Mouse (Mus musculus): Measurements from ENCODE around the gene Cdkn3. TPM values are rescaled to one million over a fixed set of nuclear protein-coding genes. Genes with fewer than 3 reads are reported as not detected.

The Cdkn3 gene
- 2.9 and 4.0 TPM in 2 replicates for polyA plus RNA-seq (2012)

DNA sequence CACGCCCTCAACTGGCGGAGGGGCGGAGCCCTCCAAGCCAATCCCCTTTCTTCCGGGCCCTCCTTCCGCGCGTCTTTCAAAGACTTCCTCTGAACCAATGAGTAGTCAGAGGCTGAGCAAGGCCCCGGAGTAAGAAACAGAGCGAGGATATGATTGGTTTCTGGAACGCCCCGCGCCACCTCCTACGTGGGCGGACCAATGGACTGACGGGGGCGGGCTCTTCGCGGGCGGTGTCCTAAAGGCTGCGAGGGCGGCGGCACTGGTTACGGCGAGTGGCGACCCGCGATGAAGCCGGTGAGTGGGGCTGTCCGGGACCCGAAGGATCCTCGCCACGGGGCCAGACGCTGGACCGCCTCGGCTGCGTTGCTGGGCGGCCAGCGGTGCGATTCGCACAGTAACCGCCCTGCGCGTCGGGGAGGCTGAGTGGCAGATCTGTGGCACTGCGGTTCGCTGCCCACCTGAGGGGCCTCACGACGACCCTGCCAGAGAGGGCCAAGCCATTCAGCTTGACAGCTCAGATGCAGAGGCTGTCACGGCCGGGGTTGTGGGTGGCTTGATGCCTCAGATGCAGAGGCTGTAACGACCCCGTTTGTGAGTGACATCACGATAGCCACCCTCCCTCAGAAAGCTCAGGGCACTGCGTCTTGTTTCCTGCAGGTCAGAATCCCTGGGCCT lies at the start of gene Cdkn3:
Cdkn3 (plus strand) TSS at position 187 of the 675 bp plus-strand sequence.
- TF ChIP-seq GATA1 (IDR thresholded peaks at IDR 0.05; ENCODE audit: low read length), result no peak

DNA sequence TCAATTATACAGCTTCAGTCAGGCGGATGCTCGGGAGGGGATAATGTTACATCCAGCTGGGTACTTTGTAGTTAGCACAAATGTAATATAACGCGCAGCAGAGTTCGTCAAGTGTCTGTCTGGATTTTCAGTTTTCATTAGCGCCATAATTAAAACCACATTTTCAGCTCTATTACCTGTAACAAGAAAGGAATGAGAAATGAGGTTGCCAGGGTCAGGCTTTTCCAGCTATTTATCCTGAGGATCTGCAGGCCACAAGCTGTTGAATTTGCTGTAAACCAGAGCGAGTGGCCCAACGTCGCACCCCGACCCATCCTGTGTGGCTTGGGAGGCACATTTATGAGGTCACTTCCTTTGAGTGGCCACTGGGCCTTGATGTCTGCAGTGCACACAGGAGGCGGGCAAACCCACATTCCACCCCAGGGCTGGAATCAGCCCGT lies 41.8 kb upstream of the Cdkn3 start:
- no peak for TF ChIP-seq GATA1 (IDR thresholded peaks at IDR 0.05; ENCODE audit: low read length)

DNA sequence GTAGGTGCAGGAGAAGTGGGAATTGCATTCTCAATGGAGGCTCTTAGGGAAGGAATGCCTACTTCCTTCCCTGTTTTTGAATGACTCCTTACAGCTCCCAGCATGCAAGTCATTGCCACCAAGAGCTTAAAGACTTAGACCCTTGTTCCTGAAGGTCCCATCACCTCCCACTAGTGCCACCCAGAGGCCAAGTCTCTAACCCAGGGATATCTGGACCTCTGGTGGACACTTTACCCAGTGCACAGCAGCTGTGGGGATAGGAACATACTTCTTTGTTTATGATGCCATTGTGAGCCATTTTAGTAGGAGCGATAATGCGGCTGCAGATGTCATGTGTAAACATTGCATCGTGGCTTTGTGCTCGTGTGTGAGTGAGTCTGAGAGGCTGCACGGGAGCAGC lies 38.3 kb upstream of the Cdkn3 start:
- TF ChIP-seq GATA1 (IDR thresholded peaks at IDR 0.05; ENCODE audit: low read length), result no peak

DNA sequence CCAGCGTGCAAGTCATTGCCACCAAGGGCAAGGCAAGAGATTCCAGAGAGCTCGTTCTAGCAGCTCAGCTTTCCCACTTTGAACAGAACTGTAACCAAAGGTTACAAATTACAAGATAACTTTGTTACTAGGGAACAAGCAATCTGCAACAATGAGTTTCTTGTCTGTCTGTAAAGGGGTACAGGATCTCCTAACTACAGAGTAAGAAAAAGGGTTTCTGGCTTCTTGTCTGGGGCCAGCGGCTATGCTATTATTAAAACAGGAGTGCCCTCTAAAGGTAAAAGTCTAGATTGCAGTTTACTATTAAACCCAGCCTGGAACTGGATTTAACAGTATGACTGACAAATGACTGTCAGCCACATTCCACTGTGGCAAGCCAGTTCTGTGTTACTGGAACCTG lies 36.5 kb upstream of the Cdkn3 start:
- no peak for TF ChIP-seq GATA1 (IDR thresholded peaks at IDR 0.05; ENCODE audit: low read length)

DNA sequence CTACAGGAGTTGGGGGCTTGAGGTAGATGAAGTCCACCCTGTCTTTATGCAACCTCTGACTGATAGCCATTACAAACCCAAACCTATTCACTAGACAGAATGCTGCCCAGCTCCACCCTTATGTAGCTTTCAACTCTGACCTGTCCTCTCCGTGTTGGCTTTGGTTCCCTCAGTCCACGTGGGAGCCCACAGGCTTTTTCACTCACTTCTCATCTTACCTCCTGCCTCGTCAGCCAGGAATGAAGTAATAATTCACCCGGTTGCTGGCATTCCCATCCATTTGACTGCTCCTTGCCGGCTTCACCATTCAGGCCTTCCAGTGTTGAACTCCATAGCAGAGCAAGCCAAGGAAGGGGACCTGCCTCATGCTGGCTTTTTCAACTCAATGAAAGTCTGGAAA lies 35.4 kb upstream of the Cdkn3 start:
- no peak for TF ChIP-seq GATA1 (IDR thresholded peaks at IDR 0.05; ENCODE audit: low read length)

DNA sequence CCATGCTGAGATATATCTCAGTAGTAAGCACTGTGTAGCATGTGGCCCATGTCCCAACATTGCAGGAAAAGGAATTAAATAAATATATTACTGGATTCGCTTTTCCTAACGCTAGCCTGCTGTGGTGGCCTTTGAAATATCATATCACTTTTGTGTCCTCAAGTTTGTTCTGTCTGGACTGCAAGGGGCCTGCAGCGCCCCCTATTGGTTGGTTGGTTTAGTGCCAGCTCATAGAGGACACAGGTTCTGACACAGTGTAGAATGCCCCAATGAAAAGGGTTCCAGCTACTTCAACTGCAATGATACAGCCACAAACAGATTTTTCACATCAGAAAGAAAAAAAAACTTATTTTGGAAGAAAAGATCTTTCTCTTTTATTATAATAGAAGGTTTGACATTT lies 34.6 kb upstream of the Cdkn3 start:
- TF ChIP-seq GATA1 (IDR thresholded peaks at IDR 0.05; ENCODE audit: low read length), result no peak

DNA sequence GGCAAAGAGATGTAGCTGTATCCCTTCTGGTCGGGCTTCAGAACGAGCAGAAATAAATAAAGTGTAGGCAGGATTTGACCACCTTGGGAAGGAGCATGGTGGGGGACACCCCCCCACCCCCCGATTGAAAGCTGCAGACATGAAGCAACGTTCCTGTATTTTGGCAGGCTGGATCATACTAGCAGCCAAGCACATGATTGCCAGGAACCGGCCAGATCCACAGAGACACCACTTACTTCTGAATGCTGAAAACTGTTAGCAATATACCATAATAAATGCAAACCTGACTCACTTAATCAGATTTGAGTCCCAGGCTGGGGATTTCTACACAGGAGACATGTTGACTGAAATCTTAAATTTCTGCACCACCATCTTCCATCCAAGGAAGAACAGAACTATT lies 26.1 kb upstream of the Cdkn3 start:
- no peak for TF ChIP-seq GATA1 (IDR thresholded peaks at IDR 0.05; ENCODE audit: low read length)

DNA sequence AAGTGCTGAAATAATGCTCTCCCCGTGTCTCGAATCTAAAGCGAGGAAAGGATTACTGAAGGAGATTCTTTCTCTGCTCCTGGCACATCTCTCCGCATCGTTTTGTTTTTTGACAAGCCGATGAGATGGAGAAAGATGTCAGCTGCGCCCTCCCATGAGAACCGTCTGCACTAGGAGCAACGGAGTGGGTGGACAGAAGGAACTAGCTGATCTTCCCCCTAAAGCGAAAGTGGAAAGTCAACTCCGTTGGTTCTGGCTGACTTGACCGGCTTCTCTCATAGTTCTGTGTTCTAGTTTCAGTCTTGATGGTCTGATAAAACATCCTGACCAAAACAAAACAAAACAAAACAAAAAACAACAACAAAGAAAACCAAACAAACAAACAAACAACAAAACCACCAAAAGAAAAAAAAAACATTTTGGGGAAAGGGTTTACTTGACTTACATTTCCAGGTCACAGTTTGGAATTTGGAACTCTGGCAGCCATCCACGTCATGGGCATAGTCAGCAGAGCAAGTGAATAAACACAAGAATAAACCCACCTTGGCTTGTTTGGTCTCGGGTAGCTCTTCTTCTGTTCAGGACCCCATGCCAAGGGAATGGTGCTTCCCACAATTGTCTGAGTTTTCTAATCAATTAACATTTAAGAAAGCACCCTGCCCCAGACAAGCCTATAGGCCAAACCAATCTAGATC lies 25.4 kb upstream of the Cdkn3 start:
- TF ChIP-seq GATA1 (IDR thresholded peaks at IDR 0.05; ENCODE audit: low read length), result no peak

DNA sequence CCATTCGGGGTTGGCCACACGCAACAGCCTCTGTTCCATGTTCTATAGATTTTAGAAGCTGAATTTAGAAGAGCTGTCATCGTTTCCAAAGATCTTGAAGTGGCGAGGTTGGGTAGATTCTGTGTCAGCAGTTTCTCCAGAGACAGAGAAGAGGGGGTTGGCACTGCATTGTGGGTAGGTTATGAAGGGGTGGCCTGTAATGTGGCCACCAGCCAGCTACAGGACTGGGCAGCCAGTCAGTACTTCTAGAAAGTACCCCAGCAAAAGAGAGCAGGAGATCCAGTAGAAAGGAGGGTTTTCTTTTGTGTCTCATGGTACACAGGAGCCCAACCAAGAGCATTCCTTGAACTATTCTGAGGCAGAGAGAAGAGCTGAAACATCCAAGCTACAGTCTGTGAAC lies 24.0 kb upstream of the Cdkn3 start:
- no peak for TF ChIP-seq GATA1 (IDR thresholded peaks at IDR 0.05; ENCODE audit: low read length)

DNA sequence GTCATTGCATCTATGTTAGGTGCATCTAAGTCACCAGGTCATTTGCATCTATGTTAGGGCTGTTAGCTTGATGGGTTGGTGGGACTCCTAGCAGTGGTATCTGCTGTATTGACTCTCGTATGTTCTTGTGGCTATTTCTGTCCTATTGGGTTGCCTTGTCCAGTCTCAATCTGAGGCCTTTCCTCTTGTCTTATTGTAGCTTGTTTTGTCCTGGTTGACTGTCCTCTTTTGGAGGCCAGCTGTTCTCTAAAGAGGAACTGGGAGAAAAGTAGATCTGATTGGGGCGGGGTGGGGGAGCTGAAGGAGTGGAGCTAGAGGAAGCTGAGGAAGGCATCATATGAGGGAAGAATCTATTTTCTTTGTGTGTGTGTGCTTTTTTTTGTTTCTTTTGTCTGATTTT lies 17.7 kb upstream of the Cdkn3 start:
- TF ChIP-seq GATA1 (IDR thresholded peaks at IDR 0.05; ENCODE audit: low read length), result no peak

DNA sequence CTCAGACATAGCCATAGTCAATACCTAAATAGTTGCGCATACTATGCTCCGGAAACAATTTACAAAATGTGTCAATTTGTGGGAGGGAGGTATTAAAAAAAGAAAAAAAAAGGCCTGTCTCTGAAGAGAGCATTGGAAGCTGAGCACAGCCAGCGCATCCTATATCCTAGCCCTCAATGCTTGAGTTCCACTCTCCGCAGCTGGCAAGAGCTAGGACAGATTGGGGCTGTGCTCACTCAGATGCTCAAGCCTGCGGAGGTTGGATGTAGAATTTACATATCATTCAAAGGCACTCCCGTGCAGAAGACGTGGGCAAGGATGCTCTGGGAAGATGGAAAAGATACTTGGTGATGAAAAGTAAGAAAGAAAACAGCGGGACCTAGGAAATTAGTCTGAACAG lies 14.9 kb upstream of the Cdkn3 start:
- no peak for TF ChIP-seq GATA1 (IDR thresholded peaks at IDR 0.05; ENCODE audit: low read length)

DNA sequence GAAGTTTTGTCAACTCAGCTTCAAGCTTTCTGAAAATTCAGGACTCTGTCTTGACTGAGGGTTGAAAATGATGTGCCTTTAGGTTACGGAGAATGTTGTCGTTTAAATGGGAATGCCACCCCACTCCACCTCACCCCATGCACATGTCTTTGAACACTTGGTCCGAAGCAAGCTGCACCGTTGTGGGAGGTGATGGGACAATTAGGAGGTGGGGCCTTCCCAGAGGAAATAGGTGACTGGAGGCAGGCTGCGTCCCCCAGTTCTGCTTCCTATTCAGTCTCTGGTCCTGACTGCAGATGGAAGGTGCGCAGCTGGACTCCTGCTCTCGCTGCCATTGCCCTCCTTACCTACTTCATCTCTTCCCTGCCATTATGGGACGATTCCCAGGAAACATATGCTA lies 4.5 kb upstream of the Cdkn3 start:
- no peak for TF ChIP-seq GATA1 (IDR thresholded peaks at IDR 0.05; ENCODE audit: low read length)

DNA sequence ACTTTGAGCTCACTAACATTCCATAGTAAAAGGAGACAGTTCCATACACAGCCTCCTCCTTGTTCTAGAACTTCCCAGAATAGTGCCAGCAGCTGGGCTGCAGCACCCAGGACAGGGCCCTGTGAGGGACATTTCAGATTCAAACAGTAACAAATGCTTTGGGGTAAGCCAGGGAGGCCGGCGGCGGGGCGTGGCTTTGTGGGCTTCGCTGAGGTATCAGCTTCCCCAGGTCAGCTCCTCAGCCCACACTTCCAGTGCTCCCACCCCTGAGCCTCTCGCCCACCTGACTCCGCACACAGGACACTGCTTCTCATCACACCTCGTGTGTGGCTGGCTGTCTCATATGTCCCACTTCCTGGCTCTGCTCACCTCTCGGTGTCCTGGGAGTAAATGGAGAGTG lies 2.6 kb upstream of the Cdkn3 start:
- TF ChIP-seq GATA1 (IDR thresholded peaks at IDR 0.05; ENCODE audit: low read length), result no peak

DNA sequence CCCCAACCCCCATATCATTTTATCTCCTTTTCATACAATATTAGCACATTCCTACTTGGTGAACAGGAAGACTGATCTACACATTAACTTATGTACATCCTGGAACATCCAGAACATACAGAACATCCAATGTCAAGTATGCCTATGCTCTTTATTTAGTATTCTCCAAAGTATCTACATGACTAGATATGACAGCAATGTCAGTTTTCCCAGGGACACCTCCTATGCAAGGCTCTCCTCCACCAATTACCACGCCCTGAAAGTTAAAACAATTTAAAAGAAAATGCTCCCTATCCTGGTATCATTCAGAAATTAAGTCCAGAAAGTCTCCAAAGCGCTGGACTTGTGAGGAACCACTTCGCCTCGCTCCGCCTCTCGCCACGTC lies 379 bp upstream of the Cdkn3 start:
- no peak for TF ChIP-seq GATA1 (IDR thresholded peaks at IDR 0.05; ENCODE audit: low read length)

DNA sequence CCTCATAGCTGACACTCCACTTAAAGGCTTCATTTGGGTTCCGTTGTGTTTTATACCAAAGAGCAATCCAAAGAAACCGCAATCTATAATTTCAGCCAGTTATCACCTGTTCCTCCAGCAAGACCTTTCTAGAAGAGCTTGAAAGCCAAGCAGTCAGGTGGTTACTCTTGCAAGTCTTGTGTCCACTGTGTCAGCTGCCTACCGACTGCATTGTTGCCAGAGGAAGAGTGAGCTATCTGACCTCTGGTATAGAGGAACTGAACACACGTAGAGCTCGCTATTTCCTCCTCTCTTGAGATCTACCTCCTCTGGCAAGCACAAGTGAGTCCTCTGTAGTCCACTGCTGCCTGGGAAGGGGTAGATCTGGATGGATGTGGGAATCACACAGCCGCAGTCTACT lies 845 bp downstream of the Cdkn3 start:
- no peak for TF ChIP-seq GATA1 (IDR thresholded peaks at IDR 0.05; ENCODE audit: low read length)

DNA sequence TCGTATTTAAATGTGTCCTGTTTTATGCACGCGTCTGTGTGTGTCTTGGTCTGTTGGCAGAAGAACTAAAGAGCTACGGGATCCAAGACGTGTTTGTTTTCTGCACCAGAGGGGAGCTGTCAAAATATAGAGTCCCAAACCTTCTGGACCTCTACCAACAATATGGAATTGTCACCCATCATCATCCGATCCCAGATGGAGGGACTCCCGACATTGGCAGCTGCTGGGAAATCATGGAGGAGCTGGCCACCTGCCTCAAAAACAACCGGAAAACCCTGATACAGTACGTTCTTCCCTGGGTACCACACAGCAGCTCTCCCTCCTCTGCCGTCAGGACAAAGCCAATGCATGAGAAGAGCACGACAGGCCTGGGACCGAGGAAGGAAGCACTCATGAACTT lies 6.8 kb downstream of the Cdkn3 start:
- TF ChIP-seq GATA1 (IDR thresholded peaks at IDR 0.05; ENCODE audit: low read length), result no peak

DNA sequence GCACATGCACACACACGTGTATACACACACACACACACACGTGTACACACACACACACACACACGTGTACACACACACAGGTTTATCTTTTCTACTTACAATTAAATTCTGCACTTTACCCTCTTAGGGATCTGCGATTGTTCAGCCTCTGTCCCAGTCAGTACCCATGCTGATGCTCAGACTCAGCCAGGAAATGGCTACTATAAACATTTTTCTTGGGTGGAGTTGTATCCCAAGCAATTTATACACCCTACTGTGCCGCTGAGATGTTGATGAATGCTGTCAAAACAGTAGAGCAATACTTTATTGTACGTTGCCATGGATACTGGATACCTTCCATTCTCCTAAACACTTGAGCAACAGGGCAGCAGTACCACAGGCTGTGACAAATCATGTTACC lies 9.7 kb downstream of the Cdkn3 start:
- TF ChIP-seq GATA1 (IDR thresholded peaks at IDR 0.05; ENCODE audit: low read length), result no peak

Measured in G1E-ER4 (cell line).